Comparison of ENCODE assay signal across 8 mouse cellular contexts in genomic region chr13:53426507-53426906, GRCm38 (mm10). TPM values are rescaled to one million over a fixed set of nuclear protein-coding genes. Genes with fewer than 3 reads are reported as not detected.
DNase-seq lines count a peak whose midpoint lies in the region; ATAC-seq and TF ChIP-seq lines count a peak whose summit lies in the region.

No protein-coding gene starts in this region.

- H3K79me2 ChIP-seq in heart, adult 2 months (replicated peaks; ENCODE audit: control insufficient read depth, insufficient read depth, low read length) = no peaks in the 10 kb centered on the region

- no peak for ATAC-seq in forebrain, postnatal 0 days
- no peak for ATAC-seq in forebrain, embryonic 13.5 days
- peak; percentile 99 for ATAC-seq in common myeloid progenitor, adult 5-6 weeks (replicated peaks; ENCODE audit: low read depth, poor library complexity, severe bottlenecking)
- peak; percentile 99 for ATAC-seq in megakaryocyte progenitor cell, adult 5-6 weeks (replicated peaks; ENCODE audit: poor library complexity)

- intact Hi-C loops in heart, adult 2 months (cut with DNase I) = loop anchor here (2.0 kb wide), 1 partner anchor 318 kb away; no protein-coding TSS in a partner anchor

- H3K27ac ChIP-seq in forebrain, postnatal 0 days (ENCODE audit: low read depth, low read length) = no peak overlapping the region
- H3K27ac ChIP-seq in forebrain, embryonic 13.5 days = no peak overlapping the region
- H3K27ac ChIP-seq in heart, adult 2 months = no peak overlapping the region

- peak; percentile 86 for DNase-seq in forebrain, postnatal 0 days
- DNase-seq in adrenal gland, adult (ENCODE audit: inconsistent age in 2 of 2, low spot score in 1 of 2) = peak; percentile 83 to 94
- peak; percentile 63 to 74 for DNase-seq in heart, adult 2 months
- DNase-seq in layer of hippocampus, postnatal 14 days (ENCODE audit: low spot score in 2 of 2) = peak; percentile 76 to 88
- DNase-seq in spleen, postnatal 10 days (ENCODE audit: low spot score in 2 of 2) = peak; percentile 56 to 85

- H3K9me3 ChIP-seq in forebrain, postnatal 0 days (ENCODE audit: low read length) = no peaks in the 10 kb centered on the region
- peaks cover 3% of the 10 kb centered on the region; the same call in 1 of the 2 replicates for H3K9me3 ChIP-seq in forebrain, embryonic 13.5 days (replicated peaks)

- H3K36me3 ChIP-seq in forebrain, postnatal 0 days (ENCODE audit: insufficient read depth) = no peaks in the 10 kb centered on the region
- H3K36me3 ChIP-seq in forebrain, embryonic 13.5 days (ENCODE audit: poor library complexity, severe bottlenecking) = no peaks in the 10 kb centered on the region
- no peaks in the 10 kb centered on the region for H3K36me3 ChIP-seq in heart, adult 2 months (ENCODE audit: control insufficient read depth, insufficient read depth, low read length)

- no peak overlapping the region for H3K4me3 ChIP-seq in forebrain, postnatal 0 days (ENCODE audit: low read depth, low read length)
- no peak overlapping the region for H3K4me3 ChIP-seq in forebrain, embryonic 13.5 days
- H3K4me3 ChIP-seq in heart, adult 2 months = no peak overlapping the region

- TF ChIP-seq CTCF in forebrain, postnatal 0 days (IDR thresholded peaks at IDR 0.05; ENCODE audit: low read depth) = peak; percentile 99
- no peak; the same call in 1 of the 2 replicates for TF ChIP-seq CTCF in heart, adult 2 months (IDR thresholded peaks at IDR 0.05)

- H3K27me3 ChIP-seq in forebrain, postnatal 0 days (ENCODE audit: insufficient read depth, low read length) = no peaks in the 10 kb centered on the region; the same call in 1 of the 2 replicates
- no peaks in the 10 kb centered on the region for H3K27me3 ChIP-seq in forebrain, embryonic 13.5 days
- H3K27me3 ChIP-seq in heart, adult 2 months (ENCODE audit: control insufficient read depth, insufficient read depth, low read length) = no peaks in the 10 kb centered on the region

- TF ChIP-seq POLR2A in heart, adult 2 months (IDR thresholded peaks at IDR 0.05; ENCODE audit: insufficient read depth, low read depth, low read length) = no peak

- WGBS in forebrain, postnatal 0 days = 21% methylated on average over 7 of the region's 7 CpGs
- 26% methylated on average over 7 of the region's 7 CpGs for WGBS in forebrain, embryonic 13.5 days
- 21% methylated on average over 7 of the region's 7 CpGs for WGBS in heart, adult 2 months

- H3K4me1 ChIP-seq in forebrain, postnatal 0 days (ENCODE audit: insufficient read depth) = no peaks in the 10 kb centered on the region
- H3K4me1 ChIP-seq in forebrain, embryonic 13.5 days = no peaks in the 10 kb centered on the region
- no peaks in the 10 kb centered on the region for H3K4me1 ChIP-seq in heart, adult 2 months (ENCODE audit: control insufficient read depth, insufficient read depth, low read length)

- TF ChIP-seq EP300 in heart, adult 2 months (IDR thresholded peaks at IDR 0.05; ENCODE audit: insufficient read depth, low read depth, low read length) = 0 out of 2 replicates have a peak, but pooled peaks have one; percentile 55

- no peak overlapping the region for H3K4me2 ChIP-seq in forebrain, postnatal 0 days (ENCODE audit: low read depth)
- no peak overlapping the region for H3K4me2 ChIP-seq in forebrain, embryonic 13.5 days

- no peak overlapping the region for H3K9ac ChIP-seq in forebrain, postnatal 0 days
- no peak overlapping the region for H3K9ac ChIP-seq in forebrain, embryonic 13.5 days
- H3K9ac ChIP-seq in heart, adult 2 months (ENCODE audit: low read depth, low read length) = no peak overlapping the region

RNA-seq across cellular contexts. Expression of gene Msx2, which starts 46.4 kb away (rescaled TPM):
- 0.31 and 0.71 TPM in 2 replicates for total RNA-seq in forebrain, postnatal 0 days (2014; rRNA removed)
- polyA plus RNA-seq in forebrain, postnatal 0 days (2015; fragmentation: Nextera tagmentation; extraction: Ambion mirVana) = 0.54 and 0.71 TPM in 2 replicates
- polyA plus RNA-seq in forebrain, embryonic 13.5 days (2015; fragmentation: Nextera tagmentation; extraction: Ambion mirVana) = 1.2 and 1.8 TPM in 2 replicates
- total RNA-seq in common myeloid progenitor, adult 5-6 weeks (2017) = not detected in 2 replicates
- under 1 TPM; 0.30 to 0.94 TPM for total RNA-seq in heart, adult 2 months (2021)
- polyA plus RNA-seq in heart, adult 2 months (2012; rRNA removed) = 0.23 and 0.31 TPM in 2 replicates
- total RNA-seq in layer of hippocampus, postnatal 14 days (2021) = 1 to 10 TPM in 1 of 2 experiments, under 1 TPM in 1; 0.94 to 1.0 TPM
- total RNA-seq in megakaryocyte progenitor cell, adult 5-6 weeks (2015) = not detected in 2 replicates
- not detected in 2 replicates for total RNA-seq in megakaryocyte progenitor cell, adult 5-6 weeks (2017)

RNA-seq across cellular contexts. Expression of gene Sptlc1, which starts 49.3 kb away (rescaled TPM):
- 28.6 and 29.7 TPM in 2 replicates for total RNA-seq in forebrain, postnatal 0 days (2014; rRNA removed)
- 21.7 and 22.9 TPM in 2 replicates for polyA plus RNA-seq in forebrain, postnatal 0 days (2015; fragmentation: Nextera tagmentation; extraction: Ambion mirVana)
- 28.0 and 30.0 TPM in 2 replicates for polyA plus RNA-seq in forebrain, embryonic 13.5 days (2015; fragmentation: Nextera tagmentation; extraction: Ambion mirVana)
- 33.8 and 40.5 TPM in 2 replicates for total RNA-seq in common myeloid progenitor, adult 5-6 weeks (2017)
- 10 to 100 TPM; 13.9 to 14.3 TPM for total RNA-seq in heart, adult 2 months (2021)
- 8.2 and 14.7 TPM in 2 replicates for polyA plus RNA-seq in heart, adult 2 months (2012; rRNA removed)
- total RNA-seq in layer of hippocampus, postnatal 14 days (2021) = 10 to 100 TPM; 30.4 to 32.8 TPM
- total RNA-seq in megakaryocyte progenitor cell, adult 5-6 weeks (2015) = 19.8 and 25.4 TPM in 2 replicates
- total RNA-seq in megakaryocyte progenitor cell, adult 5-6 weeks (2017) = 34.0 and 40.4 TPM in 2 replicates

Comparison
In these comparisons a context has a peak if more than half of its experiments do, and no peak if none do; other contexts are left out.
1. ATAC-seq: peak in common myeloid progenitor, adult 5-6 weeks (single experiment) and megakaryocyte progenitor cell, adult 5-6 weeks (single experiment); none in forebrain, postnatal 0 days (single experiment) and forebrain, embryonic 13.5 days (single experiment).
2. Peak in every context shown above with its lines, with median percentiles within 50 percentile points of each other: DNase-seq.